Mouse (Mus musculus) hindbrain, embryonic 16.5 days (tissue): Measurements from ENCODE around the gene Lhx5. TPM values are rescaled to one million over a fixed set of nuclear protein-coding genes. Genes with fewer than 3 reads are reported as not detected.
A peak's percentile ranks its signal among the peaks of the same experiment; 100 is the strongest.

Source experiments
- ATAC-seq: fragments of 200-750 bp; cut with Nextera tagmentation; 2 replicates; pipeline ENCODE4 v1.8.0; 2017; ENCODE audit warnings: moderate TSS enrichment, moderate library complexity
- H3K27ac ChIP-seq: fragments of 300-500 bp; sonication (generic); 2 replicates; pipeline ENCODE4 v1.5.1; 2014; ENCODE audit warnings: low read depth, mild to moderate bottlenecking, control low read depth, low read length, moderate library complexity
- H3K27me3 ChIP-seq: fragments of 300-500 bp; sonication (generic); replicated peaks from 2 replicates; pipeline ENCODE4 v1.6.1; 2014; ENCODE audit warnings: low read length; ENCODE audit not compliant: control insufficient read depth, insufficient read depth
- H3K36me3 ChIP-seq: fragments of 300-500 bp; sonication (generic); 2 replicates; pipeline ENCODE4 v1.6.1; 2014; ENCODE audit warnings: mild to moderate bottlenecking, low read length, moderate library complexity, mixed read lengths; ENCODE audit not compliant: control insufficient read depth, insufficient read depth
- H3K4me1 ChIP-seq: fragments of 300-500 bp; sonication (generic); 2 replicates; pipeline ENCODE4 v1.6.1; 2014; ENCODE audit warnings: low read depth, low read length; ENCODE audit not compliant: control insufficient read depth, insufficient read depth
- H3K4me2 ChIP-seq: fragments of 300-500 bp; sonication (generic); 2 replicates; pipeline ENCODE4 v1.6.1; 2014; ENCODE audit warnings: mild to moderate bottlenecking, low read length, control low read depth, moderate library complexity
- H3K4me3 ChIP-seq: fragments of 300-500 bp; sonication (generic); 2 replicates; pipeline ENCODE4 v1.5.1; 2014; ENCODE audit warnings: mild to moderate bottlenecking, low read length, control low read depth, moderate library complexity
- H3K9ac ChIP-seq: fragments of 300-500 bp; sonication (generic); 2 replicates; pipeline ENCODE4 v1.6.1; 2014; ENCODE audit warnings: low read depth, mild to moderate bottlenecking, control low read depth, low read length, moderate library complexity
- H3K9me3 ChIP-seq: fragments of 300-500 bp; sonication (generic); 2 replicates; pipeline ENCODE4 v1.6.1; 2014; ENCODE audit warnings: mild to moderate bottlenecking, low read length, moderate library complexity; ENCODE audit not compliant: control insufficient read depth
- WGBS: fragments of 180-500 bp; shearing (Covaris S2); extraction: QIAGEN DNeasy Blood & Tissue Kit; methylation state at CpG from one replicate; pipeline ENCODE4 v1.1.7; 2014; 5-methylcytosine and 5-hydroxymethylcytosine counted together
- polyA plus RNA-seq: library from polyadenylated mRNA; unstranded; fragments of >200 nt; fragmentation: Nextera tagmentation; extraction: Ambion mirVana; gene quantifications from 2 replicates; pipeline ENCODE4 v1.2.1, GENCODE M21; 2015

Lhx5 gene
- polyA plus RNA-seq, 1 experiment from 2014 or later = 20.1 TPM

- Histone ChIP-seq H3K27ac (peak overlapping the region; percentile 31; the same call in 1 of the 2 replicates), H3K4me1 (no peaks in the 10 kb centered on the region), H3K4me2 (no peak overlapping the region), H3K4me3 (no peak overlapping the region), H3K9ac (no peak overlapping the region), H3K27me3 (no peaks in the 10 kb centered on the region), H3K36me3 (no peaks in the 10 kb centered on the region), H3K9me3 (no peaks in the 10 kb centered on the region)
- ATAC-seq = no peak
- 59% methylated on average over 14 of the region's 14 CpGs for WGBS
Observed at GRCm38 (mm10) chr5:120454756-120455337, 23.3 kb downstream of the Lhx5 start.

- Histone ChIP-seq H3K4me2 (no peak overlapping the region), H3K9ac (no peak overlapping the region), H3K27ac (no peak overlapping the region), H3K4me1 (no peaks in the 10 kb centered on the region), H3K36me3 (no peaks in the 10 kb centered on the region), H3K27me3 (no peaks in the 10 kb centered on the region), H3K9me3 (no peaks in the 10 kb centered on the region), H3K4me3 (no peak overlapping the region)
- 21% methylated on average over 1 of the region's 1 CpGs for WGBS
- ATAC-seq = no peak
Observed at GRCm38 (mm10) chr5:120456253-120456652, 24.8 kb downstream of the Lhx5 start.

GRCm38 (mm10) chr5:120456841-120457554, 25.5 kb downstream of the Lhx5 start:
- 45% methylated on average over 7 of the region's 7 CpGs for WGBS
- H3K9ac ChIP-seq = no peak overlapping the region

GRCm38 (mm10) chr5:120457628-120458027, 26.1 kb downstream of the Lhx5 start:
- no peaks in the 10 kb centered on the region for H3K4me1 ChIP-seq
- H3K9me3 ChIP-seq = no peaks in the 10 kb centered on the region
- no peak overlapping the region for H3K4me3 ChIP-seq
- H3K4me2 ChIP-seq = no peak overlapping the region
- no peak overlapping the region for H3K27ac ChIP-seq
- no peak overlapping the region for H3K9ac ChIP-seq
- H3K27me3 ChIP-seq = no peaks in the 10 kb centered on the region
- ATAC-seq = no peak; the same call in 1 of the 2 replicates
- H3K36me3 ChIP-seq = no peaks in the 10 kb centered on the region
- 7% methylated on average over 9 of the region's 9 CpGs for WGBS

More at GRCm38 (mm10) chr5:120456841-120457554, 25.5 kb downstream of the Lhx5 start:
- no peaks in the 10 kb centered on the region for H3K4me1 ChIP-seq
- no peaks in the 10 kb centered on the region for H3K36me3 ChIP-seq
- no peak overlapping the region for H3K4me3 ChIP-seq
- H3K4me2 ChIP-seq = no peak overlapping the region
- H3K27me3 ChIP-seq = no peaks in the 10 kb centered on the region
- H3K27ac ChIP-seq = no peak overlapping the region
- no peak for ATAC-seq
- H3K9me3 ChIP-seq = no peaks in the 10 kb centered on the region

- no peak for ATAC-seq
Observed at GRCm38 (mm10) chr5:120459133-120459532, 27.6 kb downstream of the Lhx5 start.

GRCm38 (mm10) chr5:120461902-120462301, 30.4 kb downstream of the Lhx5 start:
- Histone ChIP-seq H3K4me1 (no peaks in the 10 kb centered on the region), H3K27me3 (no peaks in the 10 kb centered on the region), H3K9me3 (no peaks in the 10 kb centered on the region), H3K9ac (no peak overlapping the region), H3K4me3 (no peak overlapping the region), H3K27ac (no peak overlapping the region), H3K36me3 (no peaks in the 10 kb centered on the region), H3K4me2 (no peak overlapping the region)
- no peak for ATAC-seq
- WGBS = 73% methylated on average over 15 of the region's 15 CpGs

More at GRCm38 (mm10) chr5:120459133-120459532, 27.6 kb downstream of the Lhx5 start:
- Histone ChIP-seq H3K4me2 (no peak overlapping the region), H3K4me1 (no peaks in the 10 kb centered on the region), H3K9me3 (no peaks in the 10 kb centered on the region), H3K27ac (no peak overlapping the region), H3K9ac (no peak overlapping the region), H3K27me3 (no peaks in the 10 kb centered on the region), H3K4me3 (no peak overlapping the region), H3K36me3 (no peaks in the 10 kb centered on the region)
- 72% methylated on average over 10 of the region's 10 CpGs for WGBS

- no peak overlapping the region for H3K9ac ChIP-seq
- H3K4me2 ChIP-seq = no peak overlapping the region
- H3K9me3 ChIP-seq = no peaks in the 10 kb centered on the region
- H3K4me3 ChIP-seq = no peak overlapping the region
- no peaks in the 10 kb centered on the region for H3K4me1 ChIP-seq
- no peaks in the 10 kb centered on the region for H3K27me3 ChIP-seq
- H3K36me3 ChIP-seq = no peaks in the 10 kb centered on the region
- no peak for ATAC-seq
- H3K27ac ChIP-seq = no peak overlapping the region
- WGBS = 87% methylated on average over 4 of the region's 4 CpGs
Observed at GRCm38 (mm10) chr5:120464321-120464720, 32.8 kb downstream of the Lhx5 start.

- Histone ChIP-seq H3K4me3 (no peak overlapping the region), H3K4me2 (no peak overlapping the region), H3K36me3 (no peaks in the 10 kb centered on the region), H3K27me3 (no peaks in the 10 kb centered on the region), H3K4me1 (no peaks in the 10 kb centered on the region), H3K9me3 (no peaks in the 10 kb centered on the region), H3K9ac (no peak overlapping the region), H3K27ac (no peak overlapping the region)
- no peak for ATAC-seq
- WGBS = 40% methylated on average over 5 of the region's 5 CpGs
Observed at GRCm38 (mm10) chr5:120465062-120465461, 33.6 kb downstream of the Lhx5 start.

GRCm38 (mm10) chr5:120465860-120466259, 34.4 kb downstream of the Lhx5 start:
- H3K4me3 ChIP-seq = no peak overlapping the region
- H3K27ac ChIP-seq = no peak overlapping the region
- no peaks in the 10 kb centered on the region for H3K27me3 ChIP-seq
- no peaks in the 10 kb centered on the region for H3K36me3 ChIP-seq
- 79% methylated on average over 6 of the region's 6 CpGs for WGBS
- no peaks in the 10 kb centered on the region for H3K4me1 ChIP-seq
- H3K9ac ChIP-seq = no peak overlapping the region
- no peak overlapping the region for H3K4me2 ChIP-seq
- no peaks in the 10 kb centered on the region for H3K9me3 ChIP-seq
- no peak for ATAC-seq
